Mouse (Mus musculus) right cerebral cortex, postnatal 25 days (tissue): ENCODE measurements at regions not wholly inside any gene's neighbourhood (a gene's known extent, or its start where the extent isn't known, plus 50 kb on each side); places are given as distances from the start of the nearest gene placed in this dataset.
"Not testable (repeated sequence)": the region's sequence is repeated elsewhere in the genome, so short reads cannot be mapped to it uniquely, and the experiment has no call there.

Source experiments
- DNase-seq: peaks from one replicate; pipeline ENCODE4 v3.0.0; 2022

- peak; percentile 42 for DNase-seq
Measured at GRCm38 (mm10) chr3:9064266-9065031, 545.4 kb downstream of the Zfp704 start.

- DNase-seq: no peak
Measured at GRCm38 (mm10) chr3:9063662-9064061, 546.2 kb downstream of the Zfp704 start.

DNA sequence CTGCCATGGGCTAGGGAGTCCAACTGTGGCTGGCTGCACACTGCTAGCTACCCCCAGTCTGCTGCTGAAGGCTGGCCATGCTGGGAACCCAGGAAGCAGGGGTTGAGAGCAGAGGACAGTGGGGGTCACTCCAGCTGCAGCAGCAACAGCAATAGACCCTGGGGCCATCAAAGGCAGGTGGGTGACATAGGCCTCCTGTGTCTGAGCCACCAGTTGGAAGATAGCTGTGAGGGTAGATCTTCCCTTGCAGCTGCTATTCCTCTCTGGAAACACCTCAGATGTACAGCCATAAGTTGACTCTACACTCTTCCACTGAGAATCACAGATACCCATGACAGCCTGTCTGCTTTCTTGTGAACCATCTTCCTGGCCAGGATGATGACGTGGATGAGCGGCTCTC is 548.5 kb downstream of the Zfp704 start:
- DNase-seq: no peak

DNA sequence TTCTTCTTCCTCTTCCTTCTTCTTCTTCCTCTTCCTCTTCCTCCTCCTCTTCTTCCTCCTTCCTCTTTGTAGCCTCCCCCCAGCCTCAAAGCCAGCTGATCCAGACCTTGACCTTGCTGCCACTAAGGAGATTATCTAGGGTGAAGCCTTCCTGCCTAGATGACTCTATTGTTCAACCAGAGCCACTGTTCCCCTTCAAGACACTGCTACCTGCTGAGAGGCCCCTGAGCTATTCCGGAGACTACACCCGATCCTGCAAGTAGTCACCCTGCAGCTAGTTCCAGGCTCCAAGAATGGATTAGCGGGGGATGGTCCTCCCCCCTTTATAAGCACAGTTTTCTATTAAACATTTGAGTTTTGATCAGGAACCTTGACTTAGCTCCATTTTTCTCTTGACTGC is 552.2 kb downstream of the Zfp704 start:
- DNase-seq: not testable (repeated sequence)

- no peak for DNase-seq
Measured at GRCm38 (mm10) chr3:9056846-9057245, 553.0 kb downstream of the Zfp704 start.

DNA sequence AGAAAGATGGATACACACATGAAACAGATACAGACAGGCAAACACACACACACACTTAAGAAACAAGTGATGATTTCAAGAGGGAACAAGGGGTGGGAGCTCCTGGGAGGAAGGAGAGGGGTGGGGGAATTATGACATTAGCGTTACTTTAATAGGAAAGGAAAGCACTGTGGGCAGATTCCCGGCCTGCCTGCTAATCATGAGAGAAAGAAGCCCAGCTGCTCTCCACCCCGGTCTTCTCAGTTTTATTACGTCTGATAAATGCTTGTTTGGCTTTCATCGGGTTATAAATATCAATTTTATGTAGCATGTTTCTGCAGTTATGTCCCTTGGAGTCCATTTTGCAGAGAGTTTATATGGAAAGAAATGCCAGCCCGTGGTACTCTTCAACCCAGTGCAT is 554.1 kb downstream of the Zfp704 start:
- no peak for DNase-seq
